Mouse (Mus musculus) E14TG2a.4 (cell line): ENCODE measurements around the gene Ano10.

Source experiments
- H3K27me3 ChIP-seq: 2 replicates; pipeline ENCODE4 v1.6.1; 2014; ENCODE audit warnings: low read length, control low read depth; ENCODE audit not compliant: insufficient read depth
- H3K36me3 ChIP-seq: 2 replicates; pipeline ENCODE4 v1.6.1; 2014; ENCODE audit warnings: low read length, control low read depth; ENCODE audit not compliant: insufficient read depth
- H3K4me1 ChIP-seq: replicated peaks from 2 replicates; pipeline ENCODE4 v1.6.1; 2014; ENCODE audit warnings: low read depth, low read length, control low read depth
- H3K4me3 ChIP-seq: replicated peaks from 2 replicates; pipeline ENCODE4 v1.5.1; 2014; ENCODE audit warnings: mild to moderate bottlenecking, low read length
- H3K9me3 ChIP-seq: 2 replicates; pipeline ENCODE4 v1.6.1; 2014; ENCODE audit warnings: low read length, control low read depth
- CTCF ChIP-seq: conservative IDR thresholded peaks from 2 replicates; pipeline ENCODE4 v1.5.1; 2014; ENCODE audit warnings: low read length
- NANOG ChIP-seq: IDR thresholded peaks from 2 replicates; pipeline ENCODE4 v1.6.1; 2014; ENCODE audit warnings: borderline replicate concordance, low read length, mixed read lengths
- POU5F1 ChIP-seq: IDR thresholded peaks from 2 replicates; pipeline ENCODE4 v1.6.1; 2014; ENCODE audit warnings: low read length, borderline replicate concordance

The Ano10 gene

GRCm38 (mm10) chr9:122184329-122184728 is 109.9 kb downstream of the Ano10 start:
- TF ChIP-seq CTCF (no peak), POU5F1 (no peak), NANOG (no peak)

GRCm38 (mm10) chr9:122183074-122183473 is 111.1 kb downstream of the Ano10 start:
- no peaks in the 10 kb centered on the region for H3K4me1 ChIP-seq
- TF ChIP-seq NANOG (no peak), CTCF (no peak), POU5F1 (no peak)
- H3K36me3 ChIP-seq, result no peaks in the 10 kb centered on the region
- H3K4me3 ChIP-seq, result no peak overlapping the region
- no peaks in the 10 kb centered on the region for H3K27me3 ChIP-seq
- H3K9me3 ChIP-seq, result no peaks in the 10 kb centered on the region

More at GRCm38 (mm10) chr9:122184329-122184728, 109.9 kb downstream of the Ano10 start:
- Histone ChIP-seq H3K36me3 (no peaks in the 10 kb centered on the region), H3K27me3 (no peaks in the 10 kb centered on the region), H3K4me3 (no peak overlapping the region), H3K4me1 (no peaks in the 10 kb centered on the region), H3K9me3 (no peaks in the 10 kb centered on the region)

- H3K9me3 ChIP-seq, result no peaks in the 10 kb centered on the region
- H3K4me3 ChIP-seq, result no peak overlapping the region
- no peaks in the 10 kb centered on the region for H3K27me3 ChIP-seq
- TF ChIP-seq POU5F1, result no peak
- no peak for TF ChIP-seq CTCF
- no peak for TF ChIP-seq NANOG
- no peaks in the 10 kb centered on the region for H3K4me1 ChIP-seq
- H3K36me3 ChIP-seq, result no peaks in the 10 kb centered on the region
These were observed 114.1 kb downstream of the Ano10 start for GRCm38 (mm10) chr9:122180105-122180504.

- no peaks in the 10 kb centered on the region for H3K4me1 ChIP-seq
- no peak overlapping the region for H3K4me3 ChIP-seq
- no peak for TF ChIP-seq POU5F1
- no peak for TF ChIP-seq NANOG
- no peaks in the 10 kb centered on the region for H3K9me3 ChIP-seq
- no peaks in the 10 kb centered on the region for H3K27me3 ChIP-seq
- H3K36me3 ChIP-seq, result no peaks in the 10 kb centered on the region
These were observed 115.8 kb downstream of the Ano10 start for GRCm38 (mm10) chr9:122178427-122178826.

- Histone ChIP-seq H3K4me1 (no peaks in the 10 kb centered on the region), H3K9me3 (no peaks in the 10 kb centered on the region), H3K27me3 (no peaks in the 10 kb centered on the region), H3K4me3 (no peak overlapping the region), H3K36me3 (no peaks in the 10 kb centered on the region)
- TF ChIP-seq CTCF (no peak), NANOG (no peak)
These were observed 116.7 kb downstream of the Ano10 start for GRCm38 (mm10) chr9:122177256-122178220.

- TF ChIP-seq CTCF (no peak), POU5F1 (no peak), NANOG (no peak)
These were observed 119.5 kb downstream of the Ano10 start for GRCm38 (mm10) chr9:122174723-122175122.

GRCm38 (mm10) chr9:122173405-122174233 is 120.6 kb downstream of the Ano10 start:
- Histone ChIP-seq H3K9me3 (no peaks in the 10 kb centered on the region), H3K36me3 (no peaks in the 10 kb centered on the region), H3K4me3 (no peak overlapping the region), H3K27me3 (no peaks in the 10 kb centered on the region), H3K4me1 (no peaks in the 10 kb centered on the region)
- no peak for TF ChIP-seq POU5F1
- TF ChIP-seq CTCF, result no peak
- no peak for TF ChIP-seq NANOG

More at GRCm38 (mm10) chr9:122174723-122175122, 119.5 kb downstream of the Ano10 start:
- Histone ChIP-seq H3K9me3 (no peaks in the 10 kb centered on the region), H3K4me1 (no peaks in the 10 kb centered on the region), H3K4me3 (no peak overlapping the region), H3K27me3 (no peaks in the 10 kb centered on the region), H3K36me3 (no peaks in the 10 kb centered on the region)

- H3K27me3 ChIP-seq, result no peaks in the 10 kb centered on the region
- no peaks in the 10 kb centered on the region for H3K9me3 ChIP-seq
- TF ChIP-seq CTCF, result no peak
- TF ChIP-seq POU5F1, result no peak
- no peak for TF ChIP-seq NANOG
These were observed 121.5 kb downstream of the Ano10 start for GRCm38 (mm10) chr9:122172612-122173186.

More at GRCm38 (mm10) chr9:122172612-122173186, 121.5 kb downstream of the Ano10 start:
- Histone ChIP-seq H3K4me3 (no peak overlapping the region), H3K4me1 (no peaks in the 10 kb centered on the region), H3K36me3 (no peaks in the 10 kb centered on the region)
